Mouse (Mus musculus) embryonic facial prominence, embryonic 14.5 days (tissue): Measurements from ENCODE around the gene Smarca5. TPM values are rescaled to one million over a fixed set of nuclear protein-coding genes. Genes with fewer than 3 reads are reported as not detected.
A peak's percentile ranks its signal among the peaks of the same experiment; 100 is the strongest.
"Not testable (repeated sequence)": the region's sequence is repeated elsewhere in the genome, so short reads cannot be mapped to it uniquely, and the experiment has no call there.

Source experiments
- ATAC-seq: fragments of 200-750 bp; cut with Nextera tagmentation; 2 replicates; pipeline ENCODE4 v1.8.0; 2017; ENCODE audit warnings: low read depth, moderate number of reproducible peaks, moderate TSS enrichment
- DNase-seq: peaks from one replicate; pipeline ENCODE4 v3.0.0-alpha.2; 2015; ENCODE audit warnings: low spot score
- H3K27ac ChIP-seq: fragments of 300-500 bp; sonication (generic); replicated peaks from 2 replicates; pipeline ENCODE4 v1.5.1; 2014; ENCODE audit warnings: low read depth, mild to moderate bottlenecking, low read length, moderate library complexity
- H3K27me3 ChIP-seq: fragments of 300-500 bp; sonication (generic); replicated peaks from 2 replicates; pipeline ENCODE4 v1.6.1; 2014; ENCODE audit warnings: low read length; ENCODE audit not compliant: control insufficient read depth, insufficient read depth
- H3K36me3 ChIP-seq: fragments of 300-500 bp; sonication (generic); 2 replicates; pipeline ENCODE4 v1.6.1; 2014; ENCODE audit warnings: low read length, mixed read lengths; ENCODE audit not compliant: control insufficient read depth, insufficient read depth
- H3K4me1 ChIP-seq: fragments of 300-500 bp; sonication (generic); 2 replicates; pipeline ENCODE4 v1.6.1; 2014; ENCODE audit warnings: antibody characterized with exemption, low read length; ENCODE audit not compliant: control insufficient read depth, insufficient read depth
- H3K4me2 ChIP-seq: fragments of 300-500 bp; sonication (generic); 2 replicates; pipeline ENCODE4 v1.6.1; 2014; ENCODE audit warnings: low read depth, mild to moderate bottlenecking, low read length, moderate library complexity, mixed read lengths
- H3K4me3 ChIP-seq: fragments of 300-500 bp; sonication (generic); 2 replicates; pipeline ENCODE4 v1.5.1; 2014; ENCODE audit warnings: low read depth, mild to moderate bottlenecking, low read length
- H3K9ac ChIP-seq: fragments of 300-500 bp; sonication (generic); 2 replicates; pipeline ENCODE4 v1.6.1; 2014; ENCODE audit warnings: low read depth, mild to moderate bottlenecking, low read length, moderate library complexity, mixed read lengths
- H3K9me3 ChIP-seq: fragments of 300-500 bp; sonication (generic); 2 replicates; pipeline ENCODE4 v1.6.1; 2016; ENCODE audit warnings: low read length; ENCODE audit not compliant: control insufficient read depth
- WGBS: fragments of 180-500 bp; shearing (Covaris S2); extraction: QIAGEN DNeasy Blood & Tissue Kit; methylation state at CpG from one replicate; pipeline ENCODE4 v1.1.7; 2014; 5-methylcytosine and 5-hydroxymethylcytosine counted together
- polyA plus RNA-seq: library from polyadenylated mRNA; unstranded; fragments of >200 nt; fragmentation: Nextera tagmentation; extraction: Ambion mirVana; gene quantifications from 2 replicates; pipeline ENCODE4 v1.2.1, GENCODE M21; 2014

The Smarca5 gene
- polyA plus RNA-seq: 77.3 and 81.6 TPM in 2 replicates

GRCm38 (mm10) chr8:80739155-80739924 is at the start of gene Smarca5:
Gene Smarca5, minus strand, starts transcription at chr8:80739497.
- ATAC-seq: peak; percentile 96
- H3K27me3 ChIP-seq: not testable (repeated sequence)

GRCm38 (mm10) chr8:80784559-80784958 is 45.3 kb upstream of the Smarca5 start:
- Histone ChIP-seq H3K9ac (no peak overlapping the region), H3K4me1 (no peaks in the 10 kb centered on the region), H3K4me2 (no peak overlapping the region), H3K36me3 (peaks cover 62% of the 10 kb centered on the region), H3K4me3 (no peak overlapping the region), H3K9me3 (no peaks in the 10 kb centered on the region), H3K27me3 (no peaks in the 10 kb centered on the region), H3K27ac (no peak overlapping the region)
- no peak for ATAC-seq
- DNase-seq: no peak
- WGBS: 90% methylated on average over 9 of the region's 9 CpGs

More at GRCm38 (mm10) chr8:80739155-80739924, at the start of gene Smarca5:
- H3K9me3 ChIP-seq, H3K4me1 ChIP-seq: not testable (repeated sequence)
- peak within 1 kb of the TSS; percentile 64 for H3K4me2 ChIP-seq
- peak; percentile 95 for DNase-seq
- H3K36me3 ChIP-seq: peaks cover 11% of the 10 kb centered on the region
- H3K4me3 ChIP-seq: peak within 1 kb of the TSS; percentile 95
- H3K27ac ChIP-seq: peak within 1 kb of the TSS; percentile 99
- WGBS: 2% methylated on average over 55 of the region's 91 CpGs
- peak within 1 kb of the TSS; percentile 97 for H3K9ac ChIP-seq

- Histone ChIP-seq H3K4me1 (no peaks in the 10 kb centered on the region), H3K4me2 (no peak overlapping the region), H3K4me3 (no peak overlapping the region), H3K9me3 (no peaks in the 10 kb centered on the region), H3K27me3 (no peaks in the 10 kb centered on the region), H3K27ac (no peak overlapping the region), H3K9ac (no peak overlapping the region), H3K36me3 (peaks cover 63% of the 10 kb centered on the region)
- 90% methylated on average over 4 of the region's 4 CpGs for WGBS
- no peak for DNase-seq
- ATAC-seq: no peak
These were observed 44.0 kb upstream of the Smarca5 start for GRCm38 (mm10) chr8:80783271-80783670.

- Histone ChIP-seq H3K36me3 (peaks cover 72% of the 10 kb centered on the region), H3K4me3 (no peak overlapping the region), H3K27me3 (no peaks in the 10 kb centered on the region), H3K9me3 (no peaks in the 10 kb centered on the region), H3K4me1 (no peaks in the 10 kb centered on the region), H3K9ac (no peak overlapping the region), H3K4me2 (no peak overlapping the region), H3K27ac (no peak overlapping the region)
- 67% methylated on average over 10 of the region's 10 CpGs for WGBS
- ATAC-seq (peak; percentile 30; the same call in 1 of the 2 replicates), DNase-seq (peak; percentile 55)
These were observed 42.0 kb upstream of the Smarca5 start for GRCm38 (mm10) chr8:80781338-80781737.

- 95% methylated on average over 4 of the region's 4 CpGs for WGBS
- ATAC-seq (no peak), DNase-seq (no peak)
- peaks cover 72% of the 10 kb centered on the region for H3K36me3 ChIP-seq
- H3K4me1 ChIP-seq: no peaks in the 10 kb centered on the region
- H3K4me3 ChIP-seq: no peak overlapping the region
- H3K27ac ChIP-seq: no peak overlapping the region
- H3K4me2 ChIP-seq: no peak overlapping the region
- H3K9ac ChIP-seq: no peak overlapping the region
- H3K9me3 ChIP-seq: no peaks in the 10 kb centered on the region
- no peaks in the 10 kb centered on the region for H3K27me3 ChIP-seq
These were observed 41.0 kb upstream of the Smarca5 start for GRCm38 (mm10) chr8:80780271-80780670.

GRCm38 (mm10) chr8:80776436-80776835 is 37.1 kb upstream of the Smarca5 start:
- Histone ChIP-seq H3K9me3 (no peaks in the 10 kb centered on the region), H3K4me1 (no peaks in the 10 kb centered on the region), H3K27ac (no peak overlapping the region), H3K9ac (no peak overlapping the region), H3K4me3 (no peak overlapping the region), H3K27me3 (no peaks in the 10 kb centered on the region), H3K36me3 (peaks cover 73% of the 10 kb centered on the region), H3K4me2 (no peak overlapping the region)
- DNase-seq: no peak
- no peak for ATAC-seq
- WGBS: 45% methylated on average over 8 of the region's 8 CpGs

- no peaks in the 10 kb centered on the region for H3K4me1 ChIP-seq
- H3K9ac ChIP-seq: no peak overlapping the region
- WGBS: 84% methylated on average over 4 of the region's 4 CpGs
- no peaks in the 10 kb centered on the region for H3K27me3 ChIP-seq
- DNase-seq (peak; percentile 71), ATAC-seq (no peak)
- no peaks in the 10 kb centered on the region for H3K9me3 ChIP-seq
- H3K4me3 ChIP-seq: no peak overlapping the region
- peaks cover 81% of the 10 kb centered on the region for H3K36me3 ChIP-seq
- H3K27ac ChIP-seq: no peak overlapping the region
- no peak overlapping the region for H3K4me2 ChIP-seq
These were observed 33.6 kb upstream of the Smarca5 start for GRCm38 (mm10) chr8:80772732-80773460.

- Histone ChIP-seq H3K27me3 (no peaks in the 10 kb centered on the region), H3K9ac (no peak overlapping the region), H3K4me1 (no peaks in the 10 kb centered on the region), H3K4me2 (no peak overlapping the region), H3K9me3 (no peaks in the 10 kb centered on the region), H3K27ac (no peak overlapping the region), H3K4me3 (no peak overlapping the region), H3K36me3 (peaks cover 81% of the 10 kb centered on the region)
- ATAC-seq (no peak), DNase-seq (no peak)
- WGBS: 92% methylated on average over 6 of the region's 6 CpGs
These were observed 29.2 kb upstream of the Smarca5 start for GRCm38 (mm10) chr8:80768451-80768850.
